Mouse (Mus musculus) midbrain, embryonic 14.5 days (tissue): Measurements from ENCODE around the gene Gm20683. TPM values are rescaled to one million over a fixed set of nuclear protein-coding genes. Genes with fewer than 3 reads are reported as not detected.
"Not testable (repeated sequence)": the region's sequence is repeated elsewhere in the genome, so short reads cannot be mapped to it uniquely, and the experiment has no call there.

ENCODE experiments used
- ATAC-seq: fragments of 200-750 bp; cut with Nextera tagmentation; 2 replicates; pipeline ENCODE4 v1.8.0; 2017; ENCODE audit warnings: moderate number of reproducible peaks, moderate library complexity; ENCODE audit not compliant: low FRiP score, low TSS enrichment
- DNase-seq: peaks from one replicate; pipeline ENCODE4 v3.0.0-alpha.2; 2015
- H3K27ac ChIP-seq: fragments of 300-500 bp; sonication (generic); replicated peaks from 2 replicates; pipeline ENCODE4 v1.5.1; 2014; ENCODE audit warnings: mild to moderate bottlenecking, low read depth, low read length, moderate library complexity
- H3K27me3 ChIP-seq: fragments of 300-500 bp; sonication (generic); 2 replicates; pipeline ENCODE4 v1.6.1; 2014; ENCODE audit warnings: low read length, control low read depth, mixed read lengths; ENCODE audit not compliant: control insufficient read depth, insufficient read depth
- H3K36me3 ChIP-seq: fragments of 300-500 bp; sonication (generic); 2 replicates; pipeline ENCODE4 v1.6.1; 2014; ENCODE audit warnings: low read length, control low read depth; ENCODE audit not compliant: control insufficient read depth, insufficient read depth
- H3K4me1 ChIP-seq: fragments of 300-500 bp; sonication (generic); 2 replicates; pipeline ENCODE4 v1.6.1; 2014; ENCODE audit warnings: mild to moderate bottlenecking, antibody characterized with exemption, low read length, control low read depth; ENCODE audit not compliant: control insufficient read depth, insufficient read depth
- H3K4me2 ChIP-seq: fragments of 300-500 bp; sonication (generic); 2 replicates; pipeline ENCODE4 v1.6.1; 2014; ENCODE audit warnings: mild to moderate bottlenecking, low read length, moderate library complexity
- H3K4me3 ChIP-seq: fragments of 300-500 bp; sonication (generic); replicated peaks from 2 replicates; pipeline ENCODE4 v1.5.1; 2014; ENCODE audit warnings: low read depth, low read length
- H3K9ac ChIP-seq: fragments of 300-500 bp; sonication (generic); replicated peaks from 2 replicates; pipeline ENCODE4 v1.6.1; 2014; ENCODE audit warnings: mild to moderate bottlenecking, low read length, moderate library complexity
- H3K9me3 ChIP-seq: fragments of 300-500 bp; sonication (generic); 2 replicates; pipeline ENCODE4 v1.6.1; 2016; ENCODE audit warnings: low read length, control low read depth, mixed read lengths; ENCODE audit not compliant: control insufficient read depth
- WGBS: fragments of 180-500 bp; shearing (Covaris S2); extraction: QIAGEN DNeasy Blood & Tissue Kit; methylation state at CpG from one replicate; pipeline ENCODE4 v1.1.7; 2014; 5-methylcytosine and 5-hydroxymethylcytosine counted together
- polyA plus RNA-seq: library from polyadenylated mRNA; unstranded; fragments of >200 nt; fragmentation: Nextera tagmentation; extraction: Ambion mirVana; gene quantifications from 2 replicates; pipeline ENCODE4 v1.2.1, GENCODE M21; 2014

The Gm20683 gene
- polyA plus RNA-seq, 1 experiment from 2014 or later = 8.0 TPM

GRCm38 (mm10) chr17:25817662-25818061 is 23.9 kb downstream of the Gm20683 start:
- Histone ChIP-seq H3K27me3 (peaks cover 10% of the 10 kb centered on the region), H3K4me3 (no peak overlapping the region), H3K27ac (no peak overlapping the region), H3K4me1 (peaks cover 10% of the 10 kb centered on the region), H3K9me3 (no peaks in the 10 kb centered on the region), H3K36me3 (peaks cover 38% of the 10 kb centered on the region), H3K4me2 (no peak overlapping the region), H3K9ac (no peak overlapping the region)
- no peak for DNase-seq
- 93% methylated on average over 11 of the region's 11 CpGs for WGBS
- ATAC-seq = no peak

GRCm38 (mm10) chr17:25813471-25813870 is 28.1 kb downstream of the Gm20683 start:
- Histone ChIP-seq H3K9me3 (no peaks in the 10 kb centered on the region), H3K36me3 (peaks cover 22% of the 10 kb centered on the region), H3K4me3 (0 out of 2 replicates have a peak overlapping the region, but pooled peaks have one; percentile 10), H3K4me1 (peaks cover 34% of the 10 kb centered on the region), H3K9ac (peak overlapping the region; percentile 42; the same call in 1 of the 2 replicates), H3K4me2 (peak overlapping the region; percentile 41), H3K27ac (no peak overlapping the region), H3K27me3 (peaks cover 9% of the 10 kb centered on the region)
- 3% methylated on average over 20 of the region's 20 CpGs for WGBS
- ATAC-seq = no peak
- DNase-seq = peak; percentile 78

- Histone ChIP-seq H3K9ac (0 out of 2 replicates have a peak overlapping the region, but pooled peaks have one; percentile 16), H3K4me2 (peak overlapping the region; percentile 95), H3K9me3 (no peaks in the 10 kb centered on the region), H3K27me3 (no peaks in the 10 kb centered on the region), H3K4me3 (peak overlapping the region; percentile 86; the same call in 1 of the 2 replicates), H3K27ac (no peak overlapping the region), H3K36me3 (no peaks in the 10 kb centered on the region), H3K4me1 (peaks cover 41% of the 10 kb centered on the region)
- ATAC-seq (no peak), DNase-seq (no peak)
- WGBS = 72% methylated on average over 4 of the region's 4 CpGs
These were observed 30.7 kb downstream of the Gm20683 start for GRCm38 (mm10) chr17:25810890-25811289.

- peaks cover 41% of the 10 kb centered on the region for H3K4me1 ChIP-seq
- ATAC-seq (peak; percentile 35), DNase-seq (no peak)
- peak overlapping the region; percentile 86 for H3K4me3 ChIP-seq
- 5% methylated on average over 25 of the region's 25 CpGs for WGBS
- no peaks in the 10 kb centered on the region for H3K36me3 ChIP-seq
- no peaks in the 10 kb centered on the region for H3K27me3 ChIP-seq
- no peaks in the 10 kb centered on the region for H3K9me3 ChIP-seq
- peak overlapping the region; percentile 99 for H3K27ac ChIP-seq
- H3K9ac ChIP-seq = peak overlapping the region; percentile 96
- peak overlapping the region; percentile 95 for H3K4me2 ChIP-seq
These were observed 31.8 kb downstream of the Gm20683 start for GRCm38 (mm10) chr17:25809606-25810340.

- Histone ChIP-seq H3K4me2 (peak within 1 kb of the TSS; percentile 95), H3K9ac (peak within 1 kb of the TSS; percentile 96), H3K27me3 (no peaks in the 10 kb centered on the region), H3K27ac (peak within 1 kb of the TSS; percentile 99), H3K9me3 (no peaks in the 10 kb centered on the region), H3K36me3 (no peaks in the 10 kb centered on the region), H3K4me1 (peaks cover 42% of the 10 kb centered on the region), H3K4me3 (peak within 1 kb of the TSS; percentile 86)
- ATAC-seq = peak; percentile 90
- peak; percentile 98 for DNase-seq
- WGBS = under 1% methylated on average over 100 of the region's 100 CpGs
These were observed 32.6 kb downstream of the Gm20683 start, which contains the start of gene Fbxl16 for GRCm38 (mm10) chr17:25808789-25809605. Gene Fbxl16 (plus strand): TSS chr17:25809085.

- peaks cover 45% of the 10 kb centered on the region for H3K4me1 ChIP-seq
- H3K4me3 ChIP-seq = peak overlapping the region; percentile 86
- H3K4me2 ChIP-seq = peak overlapping the region; percentile 95
- peak overlapping the region; percentile 96; the same call in 1 of the 2 replicates for H3K9ac ChIP-seq
- no peaks in the 10 kb centered on the region for H3K36me3 ChIP-seq
- H3K9me3 ChIP-seq = no peaks in the 10 kb centered on the region
- peak overlapping the region; percentile 99 for H3K27ac ChIP-seq
- ATAC-seq (no peak), DNase-seq (no peak)
- 31% methylated on average over 5 of the region's 5 CpGs for WGBS
- H3K27me3 ChIP-seq = no peaks in the 10 kb centered on the region
These were observed 33.5 kb downstream of the Gm20683 start for GRCm38 (mm10) chr17:25808028-25808427.

- not testable (repeated sequence) for DNase-seq, H3K4me2 ChIP-seq, H3K36me3 ChIP-seq, H3K9me3 ChIP-seq, H3K27ac ChIP-seq, H3K9ac ChIP-seq, H3K27me3 ChIP-seq, H3K4me3 ChIP-seq, ATAC-seq
- 60% methylated on average over 2 of the region's 2 CpGs for WGBS
- peaks cover 45% of the 10 kb centered on the region for H3K4me1 ChIP-seq
These were observed 34.1 kb downstream of the Gm20683 start for GRCm38 (mm10) chr17:25807452-25807851.

GRCm38 (mm10) chr17:25806507-25806906 is 35.1 kb downstream of the Gm20683 start:
- no peaks in the 10 kb centered on the region for H3K9me3 ChIP-seq
- 91% methylated on average over 4 of the region's 4 CpGs for WGBS
- H3K27me3 ChIP-seq = no peaks in the 10 kb centered on the region
- H3K4me3 ChIP-seq = no peak overlapping the region
- no peaks in the 10 kb centered on the region for H3K36me3 ChIP-seq
- H3K4me2 ChIP-seq = no peak overlapping the region
- H3K9ac ChIP-seq = no peak overlapping the region
- peaks cover 46% of the 10 kb centered on the region for H3K4me1 ChIP-seq
- DNase-seq (no peak), ATAC-seq (no peak)
- no peak overlapping the region for H3K27ac ChIP-seq
